Mouse (Mus musculus) layer of hippocampus, adult 2 months (tissue): ENCODE measurements around the gene Parp11. TPM values are rescaled to one million over a fixed set of nuclear protein-coding genes. Genes with fewer than 3 reads are reported as not detected.

Experiments
- DNase-seq, 2 experiments: peaks; one replicate each; pipeline ENCODE4 v3.0.0; 2022; ENCODE audit warnings: low spot score in 2 of 2
- H3K27ac ChIP-seq: fragments of 200-600 bp; 2 replicates; pipeline ENCODE4 v1.8.1; 2022
- H3K4me3 ChIP-seq: fragments of 200-600 bp; 2 replicates; pipeline ENCODE4 v1.8.1; 2022; ENCODE audit warnings: mild to moderate bottlenecking
- CTCF ChIP-seq: fragments of 200-600 bp; conservative IDR thresholded peaks from 2 replicates; pipeline ENCODE4 v1.8.1; 2022; ENCODE audit warnings: antibody characterized with exemption, mild to moderate bottlenecking, moderate library complexity
- total RNA-seq, 2 experiments: library from RNA; stranded (reverse); gene quantifications; 2 replicates each; pipeline ENCODE4 v1.2.3; 2021

The Parp11 gene
- total RNA-seq, 2 experiments from 2014 or later, result 35.4 to 35.8 TPM

GRCm38 (mm10) chr6:127524442-127524841 is 77.8 kb downstream of the Parp11 start:
- TF ChIP-seq CTCF, result peak; percentile 90
- no peak overlapping the region for H3K4me3 ChIP-seq
- DNase-seq, result peak; percentile 23 to 53
- H3K27ac ChIP-seq, result no peak overlapping the region

GRCm38 (mm10) chr6:127528625-127529024 is 82.0 kb downstream of the Parp11 start:
- H3K27ac ChIP-seq, result no peak overlapping the region
- no peak for DNase-seq
- H3K4me3 ChIP-seq, result no peak overlapping the region
- no peak for TF ChIP-seq CTCF

GRCm38 (mm10) chr6:127529451-127529850 is 82.8 kb downstream of the Parp11 start:
- TF ChIP-seq CTCF, result no peak
- Histone ChIP-seq H3K4me3 (no peak overlapping the region), H3K27ac (no peak overlapping the region)
- peak in 1 of 2 experiments; percentile 32 for DNase-seq

GRCm38 (mm10) chr6:127530206-127530605 is 83.6 kb downstream of the Parp11 start:
- H3K4me3 ChIP-seq, result no peak overlapping the region
- TF ChIP-seq CTCF, result no peak
- DNase-seq, result no peak
- no peak overlapping the region for H3K27ac ChIP-seq

GRCm38 (mm10) chr6:127531412-127532205 is 85.0 kb downstream of the Parp11 start:
- TF ChIP-seq CTCF, result no peak
- no peak overlapping the region for H3K4me3 ChIP-seq
- no peak overlapping the region for H3K27ac ChIP-seq
- DNase-seq, result no peak

GRCm38 (mm10) chr6:127532304-127532703 is 85.7 kb downstream of the Parp11 start:
- no peak for DNase-seq
- Histone ChIP-seq H3K27ac (no peak overlapping the region), H3K4me3 (no peak overlapping the region)
- no peak for TF ChIP-seq CTCF

GRCm38 (mm10) chr6:127533766-127534165 is 87.1 kb downstream of the Parp11 start:
- DNase-seq, result no peak
- Histone ChIP-seq H3K4me3 (no peak overlapping the region), H3K27ac (no peak overlapping the region)
- TF ChIP-seq CTCF, result no peak

- Histone ChIP-seq H3K4me3 (no peak overlapping the region), H3K27ac (no peak overlapping the region)
- no peak for TF ChIP-seq CTCF
- no peak for DNase-seq
Observed at GRCm38 (mm10) chr6:127537035-127537434, 90.4 kb downstream of the Parp11 start.

- no peak for TF ChIP-seq CTCF
- no peak for DNase-seq
- no peak overlapping the region for H3K27ac ChIP-seq
- no peak overlapping the region for H3K4me3 ChIP-seq
Observed at GRCm38 (mm10) chr6:127538118-127538517, 91.5 kb downstream of the Parp11 start.

- Histone ChIP-seq H3K4me3 (no peak overlapping the region), H3K27ac (no peak overlapping the region)
- no peak for TF ChIP-seq CTCF
- DNase-seq, result no peak
Observed at GRCm38 (mm10) chr6:127539226-127539625, 92.6 kb downstream of the Parp11 start.

- Histone ChIP-seq H3K4me3 (no peak overlapping the region), H3K27ac (no peak overlapping the region)
- no peak for TF ChIP-seq CTCF
- DNase-seq, result no peak
Observed at GRCm38 (mm10) chr6:127539659-127540058, 93.0 kb downstream of the Parp11 start.

- Histone ChIP-seq H3K27ac (no peak overlapping the region), H3K4me3 (no peak overlapping the region)
- DNase-seq, result no peak
- TF ChIP-seq CTCF, result no peak
Observed at GRCm38 (mm10) chr6:127540517-127540916, 93.9 kb downstream of the Parp11 start.

GRCm38 (mm10) chr6:127541617-127542374 is 95.2 kb downstream of the Parp11 start:
- Histone ChIP-seq H3K27ac (no peak overlapping the region), H3K4me3 (no peak overlapping the region)
- peak; percentile 71 to 75 for DNase-seq
- TF ChIP-seq CTCF, result peak; percentile 87

Other genes starting within 250 kb of the Parp11 start
- 1 to 10 TPM; 2.3 TPM for gene Cracr2a, start 114.5 kb downstream of the Parp11 start, total RNA-seq